Mouse (Mus musculus) intestine, postnatal 0 days (tissue): ENCODE measurements around the gene Mylk2. TPM values are rescaled to one million over a fixed set of nuclear protein-coding genes. Genes with fewer than 3 reads are reported as not detected.
A peak's percentile ranks its signal among the peaks of the same experiment; 100 is the strongest.

Experiments used
- ATAC-seq: fragments of 200-750 bp; cut with Nextera tagmentation; 2 replicates; pipeline ENCODE4 v1.8.0; 2017; ENCODE audit warnings: mild to moderate bottlenecking, moderate TSS enrichment, moderate library complexity
- H3K27ac ChIP-seq: fragments of 300-500 bp; sonication (generic); 2 replicates; pipeline ENCODE4 v1.5.1; 2014; ENCODE audit warnings: mild to moderate bottlenecking, low read depth, low read length, moderate library complexity
- H3K27me3 ChIP-seq: fragments of 300-500 bp; sonication (generic); replicated peaks from 2 replicates; pipeline ENCODE4 v1.6.1; 2014; ENCODE audit warnings: low read length, mixed read lengths; ENCODE audit not compliant: control insufficient read depth, insufficient read depth
- H3K36me3 ChIP-seq: fragments of 300-500 bp; sonication (generic); 2 replicates; pipeline ENCODE4 v1.6.1; 2014; ENCODE audit warnings: mild to moderate bottlenecking, moderate library complexity; ENCODE audit not compliant: control insufficient read depth, insufficient read depth
- H3K4me1 ChIP-seq: fragments of 300-500 bp; sonication (generic); replicated peaks from 2 replicates; pipeline ENCODE4 v1.6.1; 2014; ENCODE audit warnings: antibody characterized with exemption, low read length, mixed read lengths; ENCODE audit not compliant: control insufficient read depth, insufficient read depth
- H3K4me2 ChIP-seq: fragments of 300-500 bp; sonication (generic); replicated peaks from 2 replicates; pipeline ENCODE4 v1.6.1; 2014; ENCODE audit warnings: low read depth, mild to moderate bottlenecking, moderate library complexity
- H3K4me3 ChIP-seq: fragments of 300-500 bp; sonication (generic); 2 replicates; pipeline ENCODE4 v1.5.1; 2014; ENCODE audit warnings: low read depth, low read length
- H3K9ac ChIP-seq: fragments of 300-500 bp; sonication (generic); 2 replicates; pipeline ENCODE4 v1.6.1; 2014; ENCODE audit warnings: mild to moderate bottlenecking, low read depth, low read length
- H3K9me3 ChIP-seq: fragments of 300-500 bp; sonication (generic); 2 replicates; pipeline ENCODE4 v1.6.1; 2016; ENCODE audit warnings: mixed run types; ENCODE audit not compliant: control insufficient read depth
- CTCF ChIP-seq: sonication (generic); IDR thresholded peaks from 2 replicates; pipeline ENCODE4 v1.5.1; 2016; ENCODE audit warnings: low read depth, mild to moderate bottlenecking, control low read depth, antibody characterized with exemption, moderate library complexity
- WGBS: fragments of 180-500 bp; shearing (Covaris S2); extraction: QIAGEN DNeasy Blood & Tissue Kit; methylation state at CpG from one replicate; pipeline ENCODE4 v1.1.7; 2014; 5-methylcytosine and 5-hydroxymethylcytosine counted together
- microRNA-seq: library from miRNA; unstranded; fragments of <30 nt; microRNA quantifications from one replicate; pipeline ENCODE4, GENCODE M21; 2016
- polyA plus RNA-seq: library from polyadenylated mRNA; unstranded; fragments of >200 nt; fragmentation: Nextera tagmentation; extraction: Ambion mirVana; gene quantifications from 2 replicates; pipeline ENCODE4 v1.2.1, GENCODE M21; 2015

Gene Mylk2
- polyA plus RNA-seq, 1 experiment from 2014 or later = not detected

DNA sequence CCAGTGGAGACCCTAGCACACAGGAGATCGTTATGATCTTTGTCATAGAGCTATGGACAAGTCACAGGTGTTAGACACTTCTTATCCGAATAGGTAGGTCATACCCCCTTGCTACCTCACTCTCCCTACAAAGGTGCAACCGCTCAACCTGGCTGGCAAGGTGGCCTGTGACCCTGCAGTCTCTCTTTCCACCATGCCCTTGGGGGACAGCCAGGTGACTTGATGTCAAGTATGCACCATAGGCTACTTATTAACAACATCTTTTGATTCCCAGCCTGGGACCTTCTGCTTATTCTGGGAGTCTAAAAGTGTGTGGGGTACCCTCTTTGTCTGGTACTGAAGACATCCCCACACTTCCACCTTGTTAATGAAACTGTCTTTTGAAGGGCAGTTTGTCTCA is 47.0 kb downstream of the Mylk2 start:
- TF ChIP-seq CTCF = no peak
- Histone ChIP-seq H3K9me3 (no peaks in the 10 kb centered on the region), H3K4me3 (no peak overlapping the region), H3K4me1 (no peaks in the 10 kb centered on the region), H3K9ac (no peak overlapping the region), H3K27ac (no peak overlapping the region), H3K36me3 (no peaks in the 10 kb centered on the region), H3K27me3 (peaks cover 4% of the 10 kb centered on the region; the same call in 1 of the 2 replicates), H3K4me2 (no peak overlapping the region)
- WGBS = 70% methylated on average over 3 of the region's 3 CpGs
- ATAC-seq = no peak

DNA sequence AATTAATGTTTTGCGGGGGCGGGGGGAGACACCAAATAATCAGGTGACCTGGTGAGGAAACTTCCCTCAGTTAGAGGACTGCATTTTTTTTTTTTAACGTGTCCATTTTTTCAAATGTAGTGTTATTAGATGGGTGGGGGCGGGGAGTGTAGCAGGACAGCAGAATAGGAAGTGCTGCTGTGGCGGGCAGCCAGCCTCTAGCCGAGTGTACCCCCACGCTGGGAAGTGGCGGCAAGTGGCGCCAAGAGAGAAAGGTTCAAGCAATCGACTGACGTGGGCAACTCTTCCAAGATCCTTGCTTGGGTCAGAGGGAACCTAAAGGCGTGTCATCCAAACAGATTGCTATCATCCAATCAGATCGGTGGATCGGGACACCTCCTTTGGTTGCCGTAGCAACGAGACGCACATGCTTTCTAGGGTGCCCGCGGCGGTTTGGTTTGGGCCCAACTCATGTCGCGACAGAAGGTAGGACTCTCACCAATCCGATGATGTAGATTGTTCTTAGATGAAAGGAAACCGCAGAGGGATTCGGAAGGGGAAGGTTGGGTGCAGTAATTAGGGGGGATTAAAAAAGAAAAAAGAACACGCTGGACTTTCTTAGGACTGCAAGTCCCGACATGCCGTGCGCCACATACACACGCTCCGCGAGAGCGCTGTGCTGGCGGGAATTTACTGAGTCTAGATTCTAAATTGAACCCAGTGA is 51.1 kb downstream of the Mylk2 start, which contains the start of gene Ttll9:
TSS of gene Ttll9 (plus strand) at position 395 of the 703 bp plus-strand sequence.
- Histone ChIP-seq H3K36me3 (no peaks in the 10 kb centered on the region), H3K9ac (no peak within 1 kb of the TSS), H3K27ac (no peak within 1 kb of the TSS), H3K4me2 (peak within 1 kb of the TSS; percentile 65), H3K9me3 (no peaks in the 10 kb centered on the region), H3K4me1 (no peaks in the 10 kb centered on the region), H3K27me3 (0 out of 2 replicates have a peak, but pooled peaks cover 4% of the 10 kb centered on the region), H3K4me3 (peak within 1 kb of the TSS; percentile 37)
- TF ChIP-seq CTCF = no peak
- 3% methylated on average over 34 of the region's 34 CpGs for WGBS
- peak; percentile 56; the same call in 1 of the 2 replicates for ATAC-seq

DNA sequence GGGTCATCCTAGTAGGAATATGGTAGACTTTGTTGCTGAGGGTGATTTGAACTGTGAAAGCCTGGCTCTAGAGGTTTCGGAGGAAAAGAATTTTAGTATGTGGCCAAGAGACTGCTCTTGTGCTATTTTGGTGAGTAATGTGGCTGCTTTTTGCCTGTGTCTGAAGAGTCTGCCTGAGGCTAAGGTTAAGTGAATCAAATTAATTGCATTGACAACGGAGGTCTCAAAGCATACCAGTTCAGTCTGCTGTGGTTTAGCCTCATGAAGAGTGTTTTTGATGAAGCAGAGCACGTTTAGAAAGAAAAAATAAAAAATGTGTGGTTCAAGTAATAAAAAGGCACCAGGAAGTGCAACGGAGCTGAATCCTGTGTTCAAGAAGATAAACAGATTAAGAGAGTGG is 54.4 kb downstream of the Mylk2 start:
- ATAC-seq = no peak
- no peak for TF ChIP-seq CTCF
- no peaks in the 10 kb centered on the region for H3K36me3 ChIP-seq
- H3K27ac ChIP-seq = no peak overlapping the region
- no peaks in the 10 kb centered on the region for H3K9me3 ChIP-seq
- 0 out of 2 replicates have a peak, but pooled peaks cover 4% of the 10 kb centered on the region for H3K27me3 ChIP-seq
- no peak overlapping the region for H3K4me2 ChIP-seq
- H3K4me1 ChIP-seq = no peaks in the 10 kb centered on the region
- WGBS = 61% methylated on average over 4 of the region's 4 CpGs
- H3K4me3 ChIP-seq = no peak overlapping the region
- no peak overlapping the region for H3K9ac ChIP-seq

Small RNAs within 50 kb of the gene (microRNA-seq; reads per million reads assigned to microRNA genes)
- gene Mir5622 = not detected

Other genes with a start within 250 kb of the Mylk2 start
- 110 and 111 TPM in 2 replicates for gene H13, start 241.9 kb upstream of the Mylk2 start, polyA plus RNA-seq
- gene Mcts2, start 224.3 kb upstream of the Mylk2 start, polyA plus RNA-seq = 19.0 and 21.5 TPM in 2 replicates
- 76.1 and 92.4 TPM in 2 replicates for gene Id1, start 175.1 kb upstream of the Mylk2 start, polyA plus RNA-seq
- 9.3 and 9.5 TPM in 2 replicates for gene Cox4i2, start 157.2 kb upstream of the Mylk2 start, polyA plus RNA-seq
- gene Bcl2l1, start 79.6 kb upstream of the Mylk2 start, polyA plus RNA-seq = 58.5 and 62.5 TPM in 2 replicates
- 15.3 and 16.1 TPM in 2 replicates for gene Tpx2, start 63.4 kb upstream of the Mylk2 start, polyA plus RNA-seq
- 2.1 and 2.9 TPM in 2 replicates for gene Foxs1, start 21.9 kb downstream of the Mylk2 start, polyA plus RNA-seq
- 0.13 TPM in 1 of 2 replicates, not detected in the other for gene Dusp15, start 40.3 kb downstream of the Mylk2 start, polyA plus RNA-seq
- gene Ttll9, start 51.1 kb downstream of the Mylk2 start, polyA plus RNA-seq = 0.65 TPM in 1 of 2 replicates, not detected in the other
- gene Pdrg1, start 104.1 kb downstream of the Mylk2 start, polyA plus RNA-seq = 47.0 and 50.3 TPM in 2 replicates
- gene Xkr7, start 120.5 kb downstream of the Mylk2 start, polyA plus RNA-seq = not detected in 2 replicates
- 1.5 and 1.7 TPM in 2 replicates for gene Ccm2l, start 154.6 kb downstream of the Mylk2 start, polyA plus RNA-seq
- gene Hck, start 197.1 kb downstream of the Mylk2 start, polyA plus RNA-seq = 3.4 and 3.5 TPM in 2 replicates
- gene Tm9sf4, start 250.0 kb downstream of the Mylk2 start, polyA plus RNA-seq = 64.7 and 68.3 TPM in 2 replicates